Mouse (Mus musculus): ENCODE measurements around the gene Il1rapl1.

Il1rapl1 gene

DNA sequence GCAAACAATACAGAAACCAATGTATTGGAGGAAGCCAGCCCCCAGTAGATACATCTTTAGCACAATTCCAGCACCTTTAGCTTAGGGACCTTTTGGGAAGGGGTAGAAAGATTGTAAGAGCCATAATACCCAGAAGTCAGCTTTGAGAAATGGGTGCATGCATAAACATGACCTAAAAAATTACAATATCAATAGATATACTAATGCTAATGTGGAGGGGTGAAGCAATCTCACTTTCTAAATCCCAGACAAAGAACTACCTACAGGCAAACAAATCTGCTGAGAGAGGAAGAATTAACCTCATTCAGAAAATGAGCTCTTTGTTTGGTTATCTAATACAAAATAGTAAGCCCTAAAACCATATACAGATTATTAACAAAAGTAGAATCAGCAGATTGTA, 607.4 kb downstream of the Il1rapl1 start:
- no peak for DNase-seq

GRCm38 (mm10) chrX:87502604-87503003, 612.8 kb downstream of the Il1rapl1 start:
- no peak for DNase-seq

DNA sequence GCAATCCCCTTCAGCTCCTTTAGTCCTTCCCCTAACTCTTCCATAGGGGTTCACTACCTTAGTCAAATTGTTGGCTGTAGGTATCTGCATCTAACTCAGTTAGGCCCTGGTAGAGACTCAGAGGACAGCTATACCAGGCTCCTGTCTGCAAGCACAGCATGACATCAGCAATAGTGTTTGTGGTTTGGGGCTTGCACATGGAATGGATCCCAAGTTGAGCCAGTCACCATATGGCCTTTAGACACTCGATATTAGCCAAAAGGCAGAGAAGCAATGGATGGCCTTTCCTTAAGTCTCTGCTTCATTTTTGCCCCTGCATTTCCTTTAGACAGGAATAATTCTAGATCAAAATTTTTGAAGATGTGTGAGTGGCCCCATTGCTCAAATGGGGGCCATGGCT, 632.0 kb downstream of the Il1rapl1 start:
- DNase-seq, result no peak

DNA sequence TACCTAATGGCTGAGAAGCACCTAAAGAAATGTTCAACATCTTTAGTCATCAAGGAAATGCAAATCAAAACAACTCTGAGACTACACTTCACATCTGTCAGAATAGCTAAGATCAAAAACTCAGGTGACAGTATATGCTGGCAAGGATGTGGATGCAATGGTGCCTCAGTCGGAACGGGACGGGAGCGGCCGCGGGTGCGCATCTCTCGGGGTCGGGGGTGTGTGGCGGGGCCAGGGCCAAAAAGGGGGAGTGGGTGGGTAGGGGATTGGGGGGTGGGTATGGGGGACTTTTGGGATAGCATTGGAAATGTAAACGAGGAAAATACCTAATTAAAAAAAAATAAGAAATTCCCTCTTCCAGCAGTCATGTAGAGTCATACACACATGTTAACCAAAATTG, 877.3 kb downstream of the Il1rapl1 start:
- DNase-seq, result peak; percentile 98

GRCm38 (mm10) chrX:87225280-87225679, 890.2 kb downstream of the Il1rapl1 start:
- DNase-seq, result no peak

GRCm38 (mm10) chrX:87002296-87002695, 1113.1 kb downstream of the Il1rapl1 start:
- no peak for DNase-seq

- no peak for DNase-seq
Observed at GRCm38 (mm10) chrX:86955126-86955525, 1160.3 kb downstream of the Il1rapl1 start.

- DNase-seq, result no peak
Observed at GRCm38 (mm10) chrX:86954614-86955013, 1160.8 kb downstream of the Il1rapl1 start.

GRCm38 (mm10) chrX:86950940-86951339, 1164.5 kb downstream of the Il1rapl1 start:
- DNase-seq, result no peak

GRCm38 (mm10) chrX:86949112-86949511, 1166.3 kb downstream of the Il1rapl1 start:
- DNase-seq, result no peak

DNA sequence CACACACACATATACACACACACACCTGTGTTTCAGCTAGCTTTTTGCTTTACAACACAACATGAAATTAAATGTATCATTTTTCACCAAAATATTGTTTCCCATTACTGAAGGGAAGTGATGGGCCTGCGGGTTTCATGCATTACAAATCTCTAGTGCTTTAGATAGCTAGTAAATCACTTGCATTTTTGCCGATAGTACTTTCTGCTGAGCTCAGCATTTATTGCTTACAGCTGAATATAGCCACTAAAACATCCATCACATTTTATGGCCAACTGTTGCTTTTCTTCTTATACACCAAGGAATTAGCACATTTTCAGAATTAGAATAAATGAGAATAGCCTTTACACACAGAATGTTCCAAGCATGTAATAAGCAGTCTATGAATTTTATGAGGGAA, 1260.6 kb downstream of the Il1rapl1 start:
- DNase-seq, result no peak

DNA sequence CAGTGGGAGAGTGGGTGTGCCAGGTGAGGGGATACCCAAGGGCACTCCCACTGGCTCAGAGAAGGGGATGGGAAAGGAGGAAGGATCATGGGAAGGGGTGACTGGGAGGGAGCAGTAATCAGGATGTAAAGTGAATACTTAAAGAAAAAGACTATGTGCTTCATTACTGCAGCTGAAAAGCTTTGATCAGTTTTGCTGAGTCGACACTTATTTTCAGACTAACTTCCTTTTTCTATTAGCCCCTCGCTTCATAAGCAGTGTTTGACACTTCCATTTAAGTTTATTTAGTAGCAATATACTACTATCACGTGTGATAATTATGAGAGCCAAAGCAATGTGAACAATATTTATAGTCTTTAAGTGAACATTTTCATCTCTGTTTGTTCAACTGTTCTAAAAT, 1307.2 kb downstream of the Il1rapl1 start:
- no peak for DNase-seq

- no peak for DNase-seq
Observed at GRCm38 (mm10) chrX:86802725-86803124, 1312.7 kb downstream of the Il1rapl1 start.

GRCm38 (mm10) chrX:86728803-86729202, 1386.6 kb downstream of the Il1rapl1 start:
- no peak for DNase-seq
